Mouse (Mus musculus) small intestine, adult 2 months (tissue): ENCODE results near the gene 1700013F07Rik.

Source experiments
- CTCF ChIP-seq: fragments of 200-500 bp; IDR thresholded peaks from 2 replicates; pipeline ENCODE4 v1.5.1; 2012; ENCODE audit warnings: low read depth, mild to moderate bottlenecking, control low read depth, inconsistent platforms, low read length, moderate library complexity, mixed read lengths; ENCODE audit not compliant: insufficient replicate concordance, insufficient read length; ENCODE audit errors: extremely low read depth
- POLR2A ChIP-seq: fragments of 200-500 bp; IDR thresholded peaks from 2 replicates; pipeline ENCODE4 v1.6.1; 2012; ENCODE audit warnings: low read depth, mild to moderate bottlenecking, control low read depth, inconsistent platforms, low read length, moderate library complexity

DNA sequence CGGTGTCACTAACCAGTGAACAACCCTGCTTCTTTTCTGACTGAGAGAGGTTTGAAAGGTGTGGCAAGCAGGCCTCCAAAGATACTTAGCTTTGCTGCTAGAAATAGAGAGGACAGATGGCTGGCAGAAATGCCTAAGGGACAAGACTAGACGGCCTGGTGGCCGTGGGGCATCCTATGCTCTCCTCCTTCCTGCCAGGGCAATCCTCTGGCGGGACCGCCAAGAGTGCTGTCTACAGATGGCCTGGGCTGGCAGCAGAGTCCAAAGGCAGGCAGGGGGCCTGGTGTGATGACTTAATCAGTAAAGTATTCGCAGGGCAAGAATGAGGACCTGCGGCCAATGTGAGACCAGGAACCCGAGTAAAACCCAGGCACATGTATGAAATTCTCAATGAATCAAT is 34.1 kb upstream of the 1700013F07Rik start:
- TF ChIP-seq CTCF: no peak
- no peak for TF ChIP-seq POLR2A
